Mouse (Mus musculus) cerebellum, adult 2 months (tissue): ENCODE measurements at regions not wholly inside any gene's neighbourhood (a gene's known extent, or its start where the extent isn't known, plus 50 kb on each side); places are given as distances from the start of the nearest gene placed in this dataset.

Experiments used
- DNase-seq, 2 experiments: peaks; one replicate each; pipeline ENCODE4 v3.0.0; 2021
- H3K27ac ChIP-seq: fragments of 200-500 bp; 2 replicates; pipeline ENCODE4 v1.5.1; 2012; ENCODE audit warnings: low read length, control low read depth, inconsistent platforms; ENCODE audit not compliant: insufficient read depth
- H3K27me3 ChIP-seq: fragments of 200-500 bp; 2 replicates; pipeline ENCODE4 v1.6.1; 2012; ENCODE audit warnings: inconsistent platforms, mild to moderate bottlenecking, low read length, moderate library complexity; ENCODE audit not compliant: control insufficient read depth, insufficient read depth
- H3K4me1 ChIP-seq: fragments of 200-500 bp; 2 replicates; pipeline ENCODE4 v1.6.1; 2011; ENCODE audit warnings: low read length; ENCODE audit not compliant: control insufficient read depth, insufficient read depth
- H3K4me3 ChIP-seq: fragments of 200-500 bp; replicated peaks from 2 replicates; pipeline ENCODE3; 2011; ENCODE audit warnings: mild to moderate bottlenecking, low read depth, low read length, control low read depth; ENCODE audit not compliant: insufficient read depth
- CTCF ChIP-seq: fragments of 200-500 bp; IDR thresholded peaks from 2 replicates; pipeline ENCODE4 v1.5.1; 2011; ENCODE audit warnings: low read depth, mild to moderate bottlenecking, control low read depth, low read length, moderate library complexity, borderline replicate concordance; ENCODE audit not compliant: insufficient read depth
- POLR2A ChIP-seq: fragments of 200-500 bp; IDR thresholded peaks from 2 replicates; pipeline ENCODE4 v1.6.1; 2011; ENCODE audit warnings: low read length, control low read depth, borderline replicate concordance; ENCODE audit not compliant: insufficient read depth
- WGBS: fragments of 180-500 bp; shearing (Covaris S2); methylation state at CpG from one replicate; pipeline ENCODE4 v1.1.7; 2018; 5-methylcytosine and 5-hydroxymethylcytosine counted together

DNA sequence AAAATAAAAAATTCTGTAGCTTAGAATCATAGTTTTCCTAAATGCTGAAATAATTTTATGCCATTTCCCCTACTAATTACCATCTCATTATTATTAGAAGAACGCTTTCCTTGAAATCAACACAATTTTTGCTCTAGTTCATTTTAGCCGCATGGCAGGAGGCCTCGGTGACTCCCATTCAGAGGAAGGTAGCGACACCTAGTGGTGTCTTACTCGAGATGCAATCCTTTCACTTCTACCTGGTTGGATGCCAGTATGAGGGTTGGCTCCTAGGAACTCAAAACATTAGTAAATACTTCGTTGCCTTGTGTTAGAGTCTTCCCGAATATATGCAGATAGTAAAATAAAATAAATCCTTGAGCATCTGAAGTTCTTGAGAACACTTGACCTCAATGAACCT lies 76.3 kb upstream of the Pitrm1 start:
- Histone ChIP-seq H3K27me3 (no peaks in the 10 kb centered on the region), H3K27ac (no peak overlapping the region), H3K4me1 (no peaks in the 10 kb centered on the region), H3K4me3 (no peak overlapping the region)
- 3% methylated on average over 7 of the region's 7 CpGs for WGBS
- peak; percentile 46 to 63 for DNase-seq
- peak; percentile 87 for TF ChIP-seq CTCF
- no peak for TF ChIP-seq POLR2A

- DNase-seq, result no peak
- WGBS, result 21% methylated on average over 12 of the region's 12 CpGs
- no peak overlapping the region for H3K4me3 ChIP-seq
- H3K27ac ChIP-seq, result no peak overlapping the region
- no peaks in the 10 kb centered on the region for H3K4me1 ChIP-seq
- H3K27me3 ChIP-seq, result no peaks in the 10 kb centered on the region
- TF ChIP-seq POLR2A (no peak), CTCF (no peak)
Observed at GRCm38 (mm10) chr13:6473401-6474190, 74.4 kb upstream of the Pitrm1 start.

GRCm38 (mm10) chr13:6479667-6480066 lies 68.3 kb upstream of the Pitrm1 start:
- H3K27ac ChIP-seq, result no peak overlapping the region
- TF ChIP-seq CTCF, result no peak
- TF ChIP-seq POLR2A, result no peak
- no peak for DNase-seq
- no peak overlapping the region for H3K4me3 ChIP-seq
- WGBS, result 69% methylated on average over 6 of the region's 6 CpGs
- no peaks in the 10 kb centered on the region for H3K4me1 ChIP-seq
- H3K27me3 ChIP-seq, result no peaks in the 10 kb centered on the region

GRCm38 (mm10) chr13:6484418-6484817 lies 63.5 kb upstream of the Pitrm1 start:
- H3K27me3 ChIP-seq, result no peaks in the 10 kb centered on the region
- no peaks in the 10 kb centered on the region for H3K4me1 ChIP-seq
- no peak for DNase-seq
- TF ChIP-seq CTCF (no peak), POLR2A (no peak)
- no peak overlapping the region for H3K27ac ChIP-seq
- H3K4me3 ChIP-seq, result no peak overlapping the region

GRCm38 (mm10) chr13:6487837-6488236 lies 60.1 kb upstream of the Pitrm1 start:
- TF ChIP-seq CTCF, result no peak
- TF ChIP-seq POLR2A, result no peak
- H3K27ac ChIP-seq, result no peak overlapping the region
- no peak overlapping the region for H3K4me3 ChIP-seq
- WGBS, result 89% methylated on average over 3 of the region's 3 CpGs
- DNase-seq, result no peak
- no peaks in the 10 kb centered on the region for H3K27me3 ChIP-seq
- H3K4me1 ChIP-seq, result no peaks in the 10 kb centered on the region

- WGBS, result 80% methylated on average over 5 of the region's 5 CpGs
- TF ChIP-seq CTCF, result no peak
- TF ChIP-seq POLR2A, result no peak
- DNase-seq, result no peak
- Histone ChIP-seq H3K27me3 (no peaks in the 10 kb centered on the region), H3K4me3 (no peak overlapping the region), H3K27ac (no peak overlapping the region), H3K4me1 (no peaks in the 10 kb centered on the region)
Observed at GRCm38 (mm10) chr13:6492916-6493619, 54.9 kb upstream of the Pitrm1 start.
